Mouse (Mus musculus) CH12.LX (cell line): ENCODE data around the gene Gm21586. TPM values are rescaled to one million over a fixed set of nuclear protein-coding genes. Genes with fewer than 3 reads are reported as not detected.
"Not testable (repeated sequence)": the region's sequence is repeated elsewhere in the genome, so short reads cannot be mapped to it uniquely, and the experiment has no call there.

Experiments used
- DNase-seq: peaks from one replicate; pipeline ENCODE4 v3.0.0-alpha.2; 2013; ENCODE audit errors: extremely low read depth
- H3K27ac ChIP-seq: 2 replicates; pipeline ENCODE4 v1.5.1; 2012; ENCODE audit warnings: low read depth, mild to moderate bottlenecking, control low read depth, moderate library complexity; ENCODE audit not compliant: insufficient read depth
- H3K27me3 ChIP-seq: replicated peaks from 2 replicates; pipeline ENCODE3; 2012; ENCODE audit warnings: inconsistent platforms
- H3K36me3 ChIP-seq, 2 experiments: replicated peaks in 1 of 2; 2 replicates each; pipeline versions ENCODE3 to v1.6.1; 2012; ENCODE audit warnings: inconsistent platforms in 1 of 2, low read length in 1 of 2, mild to moderate bottlenecking in 1 of 2, mixed read lengths in 1 of 2, moderate library complexity in 1 of 2; ENCODE audit not compliant: control insufficient read depth in 1 of 2, insufficient read depth in 1 of 2
- H3K4me1 ChIP-seq, 2 experiments: 2 replicates each; pipeline ENCODE4 v1.6.1; 2012; ENCODE audit warnings: inconsistent platforms in 1 of 2, moderate library complexity in 1 of 2; ENCODE audit not compliant: insufficient read depth in 2 of 2, control insufficient read depth in 1 of 2
- H3K4me2 ChIP-seq: 2 replicates; pipeline ENCODE4 v1.6.1; 2012; ENCODE audit warnings: low read depth, mild to moderate bottlenecking, control low read depth; ENCODE audit not compliant: poor library complexity, insufficient read depth, severe bottlenecking
- H3K4me3 ChIP-seq, 3 experiments: fragments of 150-350 bp in 1 of 3; sonication (generic) in 1 of 3; replicated peaks in 1 of 3; 2 replicates each; pipeline versions ENCODE3 to v1.5.1; 2011 to 2012; ENCODE audit warnings: low read depth in 2 of 3, low read length in 2 of 3, mild to moderate bottlenecking in 2 of 3, moderate library complexity in 2 of 3, control low read depth in 1 of 3, improper control_type of control experiment in 1 of 3, inconsistent platforms in 1 of 3, mixed read lengths in 1 of 3; ENCODE audit not compliant: poor library complexity in 1 of 3
- H3K79me2 ChIP-seq: replicated peaks from 2 replicates; pipeline ENCODE4 v1.6.1; 2012; ENCODE audit warnings: mild to moderate bottlenecking, moderate library complexity; ENCODE audit not compliant: control insufficient read depth, poor library complexity, insufficient read depth, severe bottlenecking; ENCODE audit errors: extremely low read depth
- H3K9ac ChIP-seq: 2 replicates; pipeline ENCODE4 v1.6.1; 2012; ENCODE audit warnings: low read depth, mild to moderate bottlenecking, control low read depth, moderate library complexity; ENCODE audit not compliant: insufficient read depth
- H3K9me3 ChIP-seq: replicated peaks from 2 replicates; pipeline ENCODE3; 2012; ENCODE audit warnings: low read length, inconsistent platforms, mixed read lengths
- dilution Hi-C: fragments of 300-500 bp; cut with MboI; formaldehyde crosslinking; loops from 2 replicates; pipeline ENCODE4 v1.14.3; 2020; ENCODE audit warnings: low sequenced_read_pairs; ENCODE audit not compliant: extremely low pct_unique_long_range_greater_than_20kb, extremely low pct_ligation_motif_present
- in situ Hi-C: fragments of 300-500 bp; cut with MboI; formaldehyde crosslinking; loops from 3 replicates; pipeline ENCODE4 v1.14.3; 2019; ENCODE audit warnings: low sequenced_read_pairs, low pct_ligation_motif_present, low pct_unique_long_range_greater_than_20kb, mixed read lengths
- polyA plus RNA-seq: library from polyadenylated mRNA; unstranded; fragments of >175 nt; gene quantifications from 2 replicates; pipeline ENCODE4 v1.2.1, GENCODE M21; 2012; ENCODE audit warnings: low read depth; ENCODE audit not compliant: insufficient read length
- total RNA-seq, 2 experiments: library from RNA; depleted of rRNA; stranded (reverse); fragments of 300-350 nt in 1 of 2; fragments of >200 nt in 1 of 2; gene quantifications; 2 replicates each; pipeline ENCODE4 v1.2.3; 2012 to 2014

Gm21586 gene
- total RNA-seq (2012; rRNA removed) (not detected in 2 replicates), total RNA-seq (2014; rRNA removed) (not detected in 2 replicates), polyA plus RNA-seq (not detected in 2 replicates)

DNA sequence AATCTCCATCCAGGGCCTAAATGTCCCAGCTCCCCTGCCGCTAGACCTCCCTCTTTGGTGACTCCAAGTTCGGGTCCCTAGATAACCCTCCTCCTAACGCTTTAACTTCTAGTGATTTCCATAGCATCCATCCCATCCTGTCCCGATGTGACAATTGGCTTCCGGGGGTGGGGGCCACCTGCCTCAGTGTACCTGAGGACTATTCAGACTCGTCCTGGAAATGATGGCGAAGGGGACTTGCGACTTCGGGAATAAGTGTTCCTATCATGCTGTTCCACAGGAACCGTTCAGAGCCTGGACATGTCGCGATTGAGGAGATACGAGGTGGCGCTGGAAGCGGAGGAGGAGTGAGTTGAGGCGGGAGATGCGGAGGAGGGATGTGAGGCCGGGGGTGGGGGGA is at the start of gene Gm21586:
Gene Gm21586 (plus strand): TSS at position 301 of the 400 bp plus-strand sequence.
- H3K4me3 ChIP-seq, dilution Hi-C loops, H3K36me3 ChIP-seq, in situ Hi-C loops, H3K79me2 ChIP-seq, H3K27me3 ChIP-seq, H3K9ac ChIP-seq, H3K4me1 ChIP-seq, H3K27ac ChIP-seq, H3K9me3 ChIP-seq, DNase-seq, H3K4me2 ChIP-seq: not testable (repeated sequence)

GRCm38 (mm10) chr4:42466452-42466851 is 27.3 kb downstream of the Gm21586 start, which contains the start of gene Gm2163:
TSS of gene Gm2163 (plus strand) at chr4:42466752.
- DNase-seq, in situ Hi-C loops, H3K4me2 ChIP-seq, dilution Hi-C loops, H3K27me3 ChIP-seq, H3K4me3 ChIP-seq, H3K27ac ChIP-seq, H3K36me3 ChIP-seq, H3K9ac ChIP-seq, H3K9me3 ChIP-seq, H3K4me1 ChIP-seq, H3K79me2 ChIP-seq: not testable (repeated sequence)

Other genes starting within 250 kb of the Gm21586 start
- not detected in 2 replicates for gene Gm10600, start 198.7 kb upstream of the Gm21586 start, total RNA-seq (2012; rRNA removed)
- not detected in 2 replicates for gene Gm10600, start 198.7 kb upstream of the Gm21586 start, total RNA-seq (2014; rRNA removed)
- gene Gm10600, start 198.7 kb upstream of the Gm21586 start, polyA plus RNA-seq, result not detected in 2 replicates
- gene Ccl21b, start 183.6 kb upstream of the Gm21586 start, total RNA-seq (2012; rRNA removed), result not detected in 2 replicates
- not detected in 2 replicates for gene Ccl21b, start 183.6 kb upstream of the Gm21586 start, total RNA-seq (2014; rRNA removed)
- not detected in 2 replicates for gene Ccl21b, start 183.6 kb upstream of the Gm21586 start, polyA plus RNA-seq
- not detected in 2 replicates for gene Gm21953, start 145.1 kb upstream of the Gm21586 start, total RNA-seq (2012; rRNA removed)
- not detected in 2 replicates for gene Gm21953, start 145.1 kb upstream of the Gm21586 start, total RNA-seq (2014; rRNA removed)
- gene Gm21953, start 145.1 kb upstream of the Gm21586 start, polyA plus RNA-seq, result not detected in 2 replicates
- gene Fam205a3, start 121.0 kb upstream of the Gm21586 start, total RNA-seq (2012; rRNA removed), result not detected in 2 replicates
- gene Fam205a3, start 121.0 kb upstream of the Gm21586 start, total RNA-seq (2014; rRNA removed), result not detected in 2 replicates
- gene Fam205a3, start 121.0 kb upstream of the Gm21586 start, polyA plus RNA-seq, result not detected in 2 replicates
- not detected in 2 replicates for gene Gm2163, start 27.4 kb downstream of the Gm21586 start, total RNA-seq (2012; rRNA removed)
- not detected in 2 replicates for gene Gm2163, start 27.4 kb downstream of the Gm21586 start, total RNA-seq (2014; rRNA removed)
- gene Gm2163, start 27.4 kb downstream of the Gm21586 start, polyA plus RNA-seq, result not detected in 2 replicates
- gene Fam205a2, start 88.8 kb downstream of the Gm21586 start, total RNA-seq (2012; rRNA removed), result not detected in 2 replicates
- gene Fam205a2, start 88.8 kb downstream of the Gm21586 start, total RNA-seq (2014; rRNA removed), result not detected in 2 replicates
- not detected in 2 replicates for gene Fam205a2, start 88.8 kb downstream of the Gm21586 start, polyA plus RNA-seq
- not detected in 2 replicates for gene Gm10591, start 172.8 kb downstream of the Gm21586 start, total RNA-seq (2012; rRNA removed)
- not detected in 2 replicates for gene Gm10591, start 172.8 kb downstream of the Gm21586 start, total RNA-seq (2014; rRNA removed)
- gene Gm10591, start 172.8 kb downstream of the Gm21586 start, polyA plus RNA-seq, result not detected in 2 replicates
- not detected in 2 replicates for gene Gm2564, start 190.3 kb downstream of the Gm21586 start, total RNA-seq (2012; rRNA removed)
- not detected in 2 replicates for gene Gm2564, start 190.3 kb downstream of the Gm21586 start, total RNA-seq (2014; rRNA removed)
- not detected in 2 replicates for gene Gm2564, start 190.3 kb downstream of the Gm21586 start, polyA plus RNA-seq
- not detected in 2 replicates for gene Ccl27b, start 215.9 kb downstream of the Gm21586 start, total RNA-seq (2012; rRNA removed)
- not detected in 2 replicates for gene Ccl27b, start 215.9 kb downstream of the Gm21586 start, total RNA-seq (2014; rRNA removed)
- gene Ccl27b, start 215.9 kb downstream of the Gm21586 start, polyA plus RNA-seq, result not detected in 2 replicates
- gene Il11ra2, start 222.5 kb downstream of the Gm21586 start, total RNA-seq (2012; rRNA removed), result not detected in 2 replicates
- gene Il11ra2, start 222.5 kb downstream of the Gm21586 start, total RNA-seq (2014; rRNA removed), result not detected in 2 replicates
- not detected in 2 replicates for gene Il11ra2, start 222.5 kb downstream of the Gm21586 start, polyA plus RNA-seq